Mouse (Mus musculus) embryo, embryonic 9.5 days (tissue): ENCODE measurements around the gene Atf7ip.
A peak's percentile ranks its signal among the peaks of the same experiment; 100 is the strongest.
"Not testable (repeated sequence)": the region's sequence is repeated elsewhere in the genome, so short reads cannot be mapped to it uniquely, and the experiment has no call there.

Source experiments
- DNase-seq: peaks from one replicate; pipeline ENCODE4 v3.0.0-alpha.2; 2017; ENCODE audit errors: extremely low spot score

The Atf7ip gene

DNA sequence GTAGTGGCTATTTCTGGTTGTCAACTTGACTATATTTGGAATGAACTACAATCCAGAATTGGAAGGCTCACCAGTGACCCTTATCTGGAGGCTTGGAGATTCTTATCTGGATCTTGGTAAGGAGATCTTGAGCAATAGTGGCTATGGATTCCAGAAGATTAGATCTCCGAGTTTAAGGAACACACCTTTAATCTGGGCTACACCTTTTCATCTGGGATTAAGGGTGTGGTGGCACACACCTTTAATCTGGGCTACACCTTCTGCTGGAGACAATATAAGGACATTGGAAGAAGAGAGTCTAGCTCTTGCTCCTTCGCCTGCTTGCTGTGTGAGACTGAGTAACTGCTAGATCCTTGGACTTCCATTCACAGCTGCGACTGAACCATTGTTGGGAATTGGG is at the start of gene Atf7ip:
Gene Atf7ip (plus strand): TSS at position 301 of the 400 bp plus-strand sequence.
- not testable (repeated sequence) for DNase-seq

DNA sequence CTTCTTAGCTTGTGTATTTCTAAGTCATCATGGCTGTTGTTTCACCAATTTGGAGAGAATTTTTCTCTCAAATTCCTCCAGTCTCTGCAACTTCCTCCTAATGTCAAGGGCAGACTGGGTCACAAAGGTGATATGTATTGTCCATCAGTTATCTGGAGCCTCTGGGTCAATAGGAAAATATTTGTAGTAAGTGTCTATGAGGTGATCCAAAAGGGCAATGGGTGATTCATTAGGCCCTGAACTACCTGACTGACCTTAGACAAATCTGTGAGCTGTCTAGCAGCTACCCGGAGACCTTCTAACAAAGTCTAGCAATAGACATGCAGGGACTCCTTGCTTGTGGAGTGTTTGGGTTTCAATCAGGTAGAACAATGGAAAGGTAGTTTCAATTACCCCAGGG is 49.7 kb upstream of the Atf7ip start:
- DNase-seq = no peak

DNA sequence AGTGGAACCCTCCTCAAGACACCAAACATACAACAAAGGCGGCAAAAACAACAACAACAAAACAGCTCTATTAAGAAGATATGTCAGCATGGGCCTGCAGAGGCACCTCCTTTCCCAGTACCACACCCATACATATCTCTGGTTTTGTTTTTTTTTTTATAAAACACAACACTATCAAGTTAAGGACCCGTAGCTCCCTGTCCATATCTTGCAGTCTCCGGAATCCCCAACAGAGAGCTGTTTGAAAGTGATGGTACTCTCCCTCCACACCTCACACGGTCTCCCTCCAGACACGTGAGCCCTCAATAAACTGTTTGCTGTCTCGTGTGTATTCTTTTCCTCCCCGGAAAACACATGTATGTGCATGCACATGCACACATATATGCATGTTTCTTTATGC is 46.8 kb upstream of the Atf7ip start:
- DNase-seq = no peak

DNA sequence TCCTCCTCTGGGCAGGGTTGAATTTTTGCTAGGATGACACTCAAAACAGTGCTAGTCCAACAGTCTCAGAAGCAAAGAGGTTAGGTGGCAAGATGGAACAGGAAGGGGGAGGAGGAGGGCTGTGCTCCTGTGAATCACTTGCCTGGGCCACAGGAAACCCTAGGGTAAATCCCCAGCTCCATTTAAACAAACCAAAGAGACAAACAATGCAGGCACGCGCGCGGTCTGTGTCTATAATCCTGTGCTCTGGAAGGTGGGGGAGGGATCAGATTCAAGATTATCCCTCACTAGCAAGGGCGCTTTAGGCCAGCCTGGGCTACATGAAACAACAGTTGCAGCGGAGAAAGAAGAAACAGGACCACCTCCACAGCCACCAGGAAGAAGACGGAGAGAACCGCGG is 42.5 kb upstream of the Atf7ip start:
- DNase-seq = no peak

DNA sequence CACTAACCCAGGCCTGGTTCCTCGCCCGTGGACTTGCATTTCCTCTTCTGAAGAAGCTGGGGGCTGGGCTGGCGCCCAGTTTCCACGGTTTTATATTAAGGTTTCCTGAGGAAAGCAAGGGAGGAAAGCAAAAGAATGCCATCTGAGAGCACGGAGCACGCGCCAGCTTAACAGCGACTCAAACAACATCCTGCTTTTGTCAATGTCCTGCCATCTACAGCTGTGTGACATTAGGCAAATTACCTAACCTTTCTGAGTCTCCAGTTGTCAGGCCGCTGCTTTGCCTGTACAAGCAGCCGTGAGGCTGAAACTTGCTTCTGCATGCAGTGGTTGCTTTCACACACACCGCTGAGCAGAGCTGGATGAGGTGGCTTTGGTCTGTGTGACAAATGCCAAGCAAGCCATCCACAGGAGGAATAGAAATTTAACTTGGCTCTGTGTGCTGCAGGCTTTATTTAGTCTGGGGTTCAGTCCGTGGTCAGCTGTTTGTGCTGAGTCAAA is 41.8 kb upstream of the Atf7ip start:
- no peak for DNase-seq

DNA sequence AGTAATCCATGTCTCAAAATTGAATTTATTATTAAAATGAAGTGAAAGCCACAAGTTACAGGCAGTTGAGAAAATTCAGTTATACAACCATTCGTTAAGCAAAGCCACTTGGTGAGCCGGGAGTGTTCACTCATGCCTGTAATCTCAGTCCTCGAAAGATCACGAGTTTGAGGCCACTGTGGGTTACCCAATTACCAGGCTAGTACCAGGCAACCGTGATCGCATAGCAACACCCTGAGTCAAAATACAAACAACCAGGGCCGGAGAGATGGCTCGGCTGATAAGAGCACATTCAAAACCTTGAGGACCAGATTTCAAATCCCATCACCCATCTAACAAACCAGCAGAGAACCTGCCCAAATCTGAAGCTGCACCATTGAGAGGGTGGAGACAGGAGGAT is 40.9 kb upstream of the Atf7ip start:
- DNase-seq = no peak

DNA sequence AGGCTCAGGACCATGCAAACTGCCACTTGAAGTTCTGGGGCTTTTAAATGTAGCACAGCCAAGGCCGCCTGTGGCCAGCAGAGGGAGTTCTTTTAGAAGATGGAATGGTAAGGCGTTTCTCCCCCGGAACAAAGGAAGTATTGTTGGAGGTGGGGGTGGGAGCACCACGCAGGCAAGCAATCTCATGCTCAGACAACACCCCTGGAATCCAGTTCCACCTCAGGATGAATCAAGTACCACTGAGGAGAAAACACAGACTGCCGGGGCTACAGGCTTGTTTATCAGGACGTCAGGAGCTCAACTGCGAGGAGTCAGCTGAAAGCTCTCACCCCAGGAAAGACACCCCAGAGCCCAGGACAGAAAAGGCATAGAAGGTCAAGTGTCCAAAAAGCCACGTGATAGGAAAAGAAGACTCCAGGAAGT is 40.0 kb upstream of the Atf7ip start:
- peak; percentile 62 for DNase-seq

DNA sequence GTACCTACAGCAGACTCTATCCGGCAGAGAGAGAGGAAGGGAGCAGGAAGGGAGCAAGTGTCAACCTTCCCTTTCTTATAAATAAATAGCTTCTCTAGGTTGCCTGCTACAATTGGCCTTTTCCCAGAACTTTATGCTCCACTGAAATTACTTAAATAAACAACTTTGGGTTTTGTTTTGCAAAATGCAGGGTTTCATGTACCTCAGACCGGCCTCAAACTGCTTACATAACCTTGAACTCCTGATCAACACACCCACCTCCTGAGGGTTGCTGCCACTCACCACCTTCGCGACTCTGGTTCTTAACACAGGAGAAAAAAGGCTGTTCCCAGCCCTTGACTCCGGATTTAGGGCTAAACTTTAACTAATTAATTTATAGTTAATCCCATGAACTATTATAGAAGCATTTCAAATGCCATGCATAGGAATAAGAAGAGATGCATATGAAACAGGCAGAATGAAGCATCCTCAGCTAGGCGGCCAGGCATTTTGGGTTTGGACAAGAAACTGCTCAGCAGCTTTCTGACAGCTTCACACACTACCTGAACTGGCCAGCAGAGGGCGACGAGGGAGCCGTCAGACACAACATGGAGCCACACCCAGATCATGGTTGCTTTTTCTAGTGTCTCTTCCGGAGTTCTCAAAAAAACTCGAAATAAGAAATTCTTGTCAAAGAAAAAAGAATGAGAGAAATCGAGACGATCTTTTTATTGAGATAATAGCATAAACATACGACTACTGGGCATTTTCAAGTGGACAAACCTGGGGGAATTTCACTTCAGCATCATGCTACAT is 38.8 kb upstream of the Atf7ip start:
- DNase-seq = peak; percentile 75

DNA sequence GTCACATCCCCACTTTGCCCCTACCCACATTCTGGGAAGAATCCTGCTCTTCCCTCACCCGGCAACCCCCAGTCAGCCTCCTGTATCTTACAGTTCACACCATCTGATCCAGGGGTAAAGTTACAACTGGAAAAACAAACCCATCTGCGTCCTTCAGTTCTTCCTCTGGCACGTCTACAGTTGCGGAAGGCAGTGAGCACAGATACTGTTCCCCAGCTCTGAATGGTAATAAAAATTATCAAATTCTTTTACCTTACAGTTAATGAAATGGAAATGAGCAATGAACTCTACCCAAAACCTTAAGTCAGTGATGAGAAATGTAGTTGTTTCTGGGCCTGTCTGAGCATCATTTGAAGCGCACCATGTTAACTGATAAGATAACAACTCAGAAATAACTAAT is 38.1 kb upstream of the Atf7ip start:
- no peak for DNase-seq

DNA sequence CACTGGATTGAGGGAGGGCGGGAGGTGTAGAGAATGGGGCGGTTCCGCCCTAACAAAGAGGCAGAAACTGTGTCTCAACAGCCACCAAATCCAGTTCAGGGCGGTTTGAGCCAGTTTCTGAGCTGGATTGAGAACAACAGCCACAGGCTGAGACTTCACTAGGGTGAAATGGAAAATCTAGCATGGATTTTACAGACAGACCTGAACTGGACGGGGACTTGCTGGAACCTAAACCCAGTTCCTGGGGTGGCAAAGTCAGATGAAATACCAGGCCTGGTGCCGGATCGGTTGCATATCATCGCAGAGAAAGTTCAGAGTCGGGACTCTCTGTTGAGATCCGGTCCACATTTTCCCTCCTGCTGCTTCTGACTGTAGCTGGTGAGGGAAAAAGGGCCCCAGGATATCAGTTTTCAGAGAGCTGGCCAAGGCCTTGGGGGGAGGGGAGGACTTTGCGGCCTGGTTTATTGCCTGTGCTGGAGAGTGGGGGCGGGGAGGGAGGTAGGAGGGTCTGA is 37.5 kb upstream of the Atf7ip start:
- peak; percentile 94 for DNase-seq

DNA sequence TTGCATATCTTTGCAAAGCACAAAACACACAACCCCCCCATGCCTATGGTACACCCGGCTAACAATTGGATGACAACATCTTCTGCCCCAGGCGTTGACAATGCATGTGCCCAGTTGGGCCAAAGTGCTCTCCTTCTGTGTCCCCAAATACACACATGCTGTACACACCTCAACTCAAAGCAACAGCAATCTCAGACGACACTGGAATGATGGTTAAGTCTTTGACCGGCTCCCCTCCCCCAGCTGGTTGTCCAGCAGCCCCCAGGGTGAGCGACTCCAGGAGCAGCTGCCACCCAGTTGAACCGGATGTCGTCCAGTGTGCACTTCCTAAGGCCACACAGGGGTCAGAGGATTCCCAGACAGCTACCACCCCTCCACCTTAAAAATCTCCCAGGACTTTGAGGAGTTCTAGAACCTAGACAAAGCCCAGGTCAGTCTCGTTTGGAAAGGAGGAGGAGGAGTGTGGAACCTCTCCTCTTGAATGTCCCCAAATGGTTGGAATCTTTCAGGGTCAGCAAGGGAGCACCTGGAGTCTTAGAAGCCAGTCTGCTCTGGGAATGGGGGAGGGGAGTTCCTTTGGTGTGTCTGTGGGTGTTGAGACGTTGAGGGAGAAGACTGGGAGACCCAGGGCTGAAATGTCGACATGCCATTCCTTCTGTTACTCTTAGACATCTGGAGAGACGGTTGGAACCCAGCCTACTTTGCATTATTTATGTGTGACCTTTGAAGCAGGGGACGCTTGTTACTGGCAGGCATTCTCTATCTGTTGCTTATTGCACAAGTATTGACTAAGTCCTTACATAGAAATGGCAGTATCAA is 36.8 kb upstream of the Atf7ip start:
- DNase-seq = no peak

DNA sequence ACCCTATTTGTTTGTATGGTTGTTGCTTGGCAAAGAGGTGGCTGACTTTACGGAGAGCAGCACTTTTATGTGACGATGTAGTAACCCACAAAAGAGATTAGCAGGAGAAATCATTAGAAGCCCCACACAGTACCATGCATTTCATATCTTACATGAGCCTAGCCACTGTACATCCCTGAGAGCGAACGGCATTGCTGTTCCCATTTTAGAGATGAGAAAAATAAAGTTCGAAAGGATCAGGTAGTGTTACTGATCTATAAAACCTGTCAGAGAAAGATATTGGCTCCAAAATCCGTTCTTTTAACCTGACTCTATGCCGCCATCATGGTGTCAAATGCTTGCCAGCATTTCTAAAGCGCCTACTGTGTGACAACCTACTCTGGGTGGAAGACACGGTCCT is 36.2 kb upstream of the Atf7ip start:
- no peak for DNase-seq

DNA sequence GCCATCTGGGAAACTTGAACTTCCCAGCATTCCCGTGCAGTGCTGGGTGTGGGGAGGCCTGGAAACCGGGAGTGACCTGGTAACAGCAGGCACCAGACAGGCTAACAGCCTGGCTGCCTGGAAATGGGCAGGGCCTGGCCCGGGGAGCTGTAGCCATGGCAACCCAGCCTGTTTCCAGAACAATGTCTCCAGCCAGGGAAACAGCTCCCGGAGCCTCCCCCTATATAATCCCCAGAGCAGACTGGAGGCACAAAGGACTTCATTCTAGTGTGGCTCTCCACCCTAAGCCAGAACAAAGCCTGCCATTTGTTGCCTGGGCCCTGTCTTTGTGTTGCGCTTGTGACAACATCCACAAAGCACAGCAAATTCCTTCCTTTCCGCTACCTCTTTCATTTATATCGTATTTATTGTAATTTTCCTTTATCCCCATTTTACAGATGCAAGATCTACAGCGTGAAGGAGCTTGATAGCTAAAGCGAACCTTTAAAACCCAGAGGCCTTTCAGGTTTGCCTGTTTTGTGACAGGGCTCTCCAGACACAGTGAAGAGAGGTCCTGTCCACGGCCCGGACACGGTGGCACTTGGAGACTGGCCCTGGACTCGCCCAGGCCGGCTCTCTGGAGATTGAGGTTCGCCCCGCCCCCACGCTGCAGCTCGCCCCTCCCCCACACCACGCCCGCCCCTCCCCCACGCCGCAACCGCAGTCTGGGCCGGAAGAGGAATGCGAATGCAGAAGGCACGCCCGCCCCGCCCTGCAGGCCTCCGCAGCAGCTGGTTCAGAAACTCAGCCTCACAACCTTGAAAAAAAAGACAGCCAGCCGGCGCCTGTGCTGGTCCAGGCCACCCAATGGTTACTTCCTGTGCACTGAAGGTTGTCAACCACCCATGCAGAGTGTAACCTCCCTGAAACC is 35.4 kb upstream of the Atf7ip start:
- peak; percentile 92 for DNase-seq

DNA sequence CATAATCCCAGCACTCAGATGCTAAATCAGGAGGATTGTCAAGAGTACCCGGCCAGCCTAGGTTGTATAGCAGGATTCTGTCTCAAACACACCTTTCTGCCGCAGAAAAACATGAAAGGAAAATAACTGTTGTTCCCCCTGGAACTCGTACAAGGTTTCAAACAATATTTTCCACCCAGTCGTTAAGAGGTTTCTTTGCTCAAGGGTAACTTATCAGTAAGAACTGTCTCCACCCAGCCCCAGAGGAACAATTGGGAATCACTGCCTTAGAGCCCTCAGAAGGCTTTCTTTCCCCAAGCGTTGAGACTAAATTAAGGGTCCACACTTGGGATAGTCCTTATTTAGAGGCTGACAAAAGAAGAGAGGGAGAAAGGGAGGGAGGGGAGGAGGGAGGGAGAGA is 34.4 kb upstream of the Atf7ip start:
- peak; percentile 54 for DNase-seq

DNA sequence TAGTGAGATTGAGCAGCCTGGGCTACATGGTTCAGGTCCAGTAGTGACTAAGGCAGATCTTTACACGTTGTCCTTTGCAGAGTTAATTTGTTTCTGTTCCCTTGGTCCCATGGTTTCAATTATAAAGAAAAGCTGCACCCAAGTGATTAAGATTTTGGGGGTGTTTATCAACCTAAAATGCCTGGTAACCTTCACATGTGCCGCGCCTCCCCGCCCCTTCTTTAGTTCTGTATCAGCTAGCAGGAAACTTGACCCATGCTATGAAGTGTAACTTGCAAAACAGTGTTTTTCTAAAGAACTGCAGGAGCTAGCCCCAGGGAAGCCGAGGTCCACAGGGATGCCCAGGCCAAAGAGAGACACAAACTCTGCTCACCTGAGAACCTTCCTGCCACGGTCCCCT is 33.2 kb upstream of the Atf7ip start:
- no peak for DNase-seq

DNA sequence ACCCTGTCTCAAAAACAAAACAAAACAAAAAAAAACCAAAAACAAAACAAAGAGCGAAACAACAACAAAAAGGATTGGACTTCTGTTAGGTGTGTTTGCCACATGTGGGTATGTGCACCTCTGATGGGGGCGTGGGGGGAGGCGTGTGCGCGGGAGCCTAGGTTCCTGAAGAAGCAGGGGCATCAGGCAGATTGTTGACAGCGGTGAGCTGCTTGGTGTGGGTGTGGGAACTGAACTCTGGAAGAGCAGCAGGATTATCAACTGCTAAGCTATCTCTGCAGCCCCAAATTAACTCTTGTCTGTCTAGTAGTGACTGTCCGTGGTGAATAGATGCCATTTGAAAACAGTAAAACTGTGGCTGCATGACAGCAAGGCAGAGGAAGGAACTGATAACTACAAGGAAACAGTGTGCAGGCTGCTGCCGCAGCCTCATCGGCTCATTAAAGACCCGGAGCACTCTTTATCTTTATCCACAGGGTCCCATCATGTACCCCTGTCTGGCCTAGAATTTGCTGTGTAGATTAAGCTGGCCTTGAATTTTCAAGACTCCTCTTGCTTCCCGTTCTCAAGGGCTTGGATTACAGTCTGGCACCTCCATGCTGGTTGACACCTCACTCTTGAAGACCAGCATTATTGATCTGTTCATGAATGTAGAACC is 32.4 kb upstream of the Atf7ip start:
- no peak for DNase-seq

DNA sequence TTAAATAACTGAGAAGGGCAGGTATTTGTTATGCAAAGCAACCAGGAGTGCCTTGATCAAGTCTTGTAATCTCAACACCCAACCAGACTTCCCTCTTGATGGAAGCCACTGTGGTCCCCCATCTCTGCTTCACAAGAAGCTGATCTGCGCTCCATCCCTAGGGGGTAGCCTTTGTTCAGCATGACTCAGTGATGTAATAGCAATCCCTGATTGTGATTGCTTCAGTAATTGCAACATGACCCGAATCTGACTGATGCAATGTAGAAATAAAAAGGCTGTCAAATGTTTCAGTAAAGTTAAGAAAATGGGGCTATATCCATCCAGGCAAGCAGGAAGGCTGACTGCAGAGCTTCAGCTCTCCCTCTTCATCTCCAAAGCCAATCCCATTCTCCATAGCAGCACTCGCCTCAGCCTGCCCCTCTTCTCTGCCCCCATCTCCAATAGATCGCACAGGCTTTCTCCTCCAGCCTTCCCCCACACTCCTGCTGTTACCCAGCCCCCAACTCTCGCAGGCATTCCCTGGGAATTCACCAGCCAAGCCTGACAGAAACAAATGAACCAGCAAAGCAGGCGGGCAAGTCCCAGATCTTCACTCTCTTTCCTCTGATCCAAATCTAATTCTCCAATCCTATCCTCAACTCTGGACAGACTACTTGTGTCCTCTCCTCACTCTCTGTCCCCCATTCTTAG is 30.7 kb upstream of the Atf7ip start:
- DNase-seq = no peak

DNA sequence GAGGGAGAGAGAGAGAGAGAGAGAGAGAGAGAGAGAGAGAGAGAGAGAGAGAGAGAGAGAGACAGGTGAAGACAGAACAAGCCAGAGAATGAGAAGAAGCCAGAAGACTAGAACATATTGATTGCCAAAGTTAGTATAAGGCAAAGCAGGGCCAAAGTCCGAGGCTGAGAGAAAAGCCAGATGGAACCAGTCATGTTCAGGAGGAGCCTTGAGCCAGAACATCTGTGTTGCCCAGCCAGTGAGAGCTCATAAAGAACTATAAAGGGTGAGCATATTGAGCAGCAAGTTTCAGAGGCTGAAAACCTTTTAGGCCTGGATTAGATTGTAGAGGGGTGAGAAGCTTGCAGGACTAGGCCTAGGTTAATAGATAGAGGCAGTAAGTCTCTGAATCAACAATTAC is 28.1 kb upstream of the Atf7ip start:
- DNase-seq = no peak

DNA sequence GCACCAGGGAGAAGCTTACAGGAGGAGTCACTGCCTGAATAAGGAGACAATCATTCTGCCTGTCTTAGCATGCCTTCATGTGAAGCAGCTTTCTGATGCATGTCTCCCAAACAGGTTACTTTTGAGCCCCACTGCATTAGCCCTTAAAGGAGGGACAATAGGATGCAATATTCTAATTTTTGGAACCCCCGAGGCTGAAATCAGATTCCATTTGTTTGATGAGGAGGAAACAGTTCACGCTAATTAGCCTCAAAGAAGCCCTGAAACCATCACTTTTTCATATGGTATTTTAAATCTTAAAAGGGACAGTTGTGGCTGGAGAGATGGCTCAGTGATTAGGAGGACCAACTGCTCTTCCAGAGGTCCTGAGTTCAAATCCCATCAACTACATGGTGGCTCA is 22.4 kb upstream of the Atf7ip start:
- no peak for DNase-seq

DNA sequence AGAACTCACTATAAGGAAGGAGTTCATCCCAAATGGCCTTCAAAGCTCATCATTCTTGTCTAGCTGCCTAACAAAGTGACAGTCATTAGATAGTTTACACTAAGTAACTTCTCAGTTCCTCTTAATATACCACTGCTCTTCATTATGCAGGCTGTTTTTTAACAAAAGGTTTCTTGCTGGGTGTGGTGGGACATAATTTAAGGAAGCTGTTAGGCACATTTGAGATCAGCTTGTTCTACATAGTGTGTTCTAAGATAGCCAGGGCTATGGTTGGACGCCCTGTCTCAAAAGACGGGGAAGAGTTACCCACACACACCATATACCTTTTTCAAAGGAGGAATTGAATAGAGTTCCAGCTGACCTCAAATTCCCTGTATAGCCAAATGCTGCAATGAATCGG is 21.9 kb upstream of the Atf7ip start:
- DNase-seq = no peak

DNA sequence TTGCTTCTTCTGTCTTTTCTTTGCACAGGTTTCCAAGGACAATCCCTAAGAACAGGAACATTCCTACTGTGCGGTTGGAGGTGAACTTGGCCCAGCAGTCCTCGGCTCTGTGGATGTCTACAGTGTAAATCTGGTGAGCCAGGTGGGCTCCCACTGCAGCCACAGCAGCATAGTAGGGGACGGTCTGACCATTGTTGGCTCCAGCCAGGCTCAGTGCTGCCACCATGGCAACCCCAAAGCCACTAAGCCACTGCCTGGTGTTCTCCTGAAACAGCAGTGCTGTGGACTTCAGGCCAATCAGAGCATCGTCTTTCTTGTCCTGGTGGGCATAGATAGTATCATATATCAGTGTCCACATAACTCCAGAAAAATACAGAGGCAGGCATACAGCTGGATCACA is 19.8 kb upstream of the Atf7ip start:
- no peak for DNase-seq
